Mouse (Mus musculus): ENCODE measurements around the gene Ttc7b. TPM values are rescaled to one million over a fixed set of nuclear protein-coding genes. Genes with fewer than 3 reads are reported as not detected.

The Ttc7b gene
- polyA plus RNA-seq, 1 experiment, result 18.2 TPM

DNA sequence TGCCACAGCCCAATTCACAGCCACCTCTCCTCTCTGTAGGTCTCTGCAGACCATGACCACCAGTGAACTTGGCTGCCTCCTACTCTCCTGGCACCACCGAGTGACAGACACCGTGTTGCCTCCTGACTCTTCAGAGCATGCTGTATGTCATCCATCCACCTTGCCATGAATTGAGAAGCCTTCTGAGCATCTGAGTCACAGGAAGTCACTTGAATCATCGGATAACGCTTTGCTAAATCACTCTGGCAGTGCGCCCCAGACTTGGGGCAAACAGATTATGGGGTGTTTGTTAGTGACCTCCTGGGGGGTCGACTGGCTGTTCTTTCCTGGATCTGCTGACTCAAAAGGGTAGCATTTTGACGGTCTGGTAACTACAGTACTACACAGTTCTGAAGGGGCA is 166.7 kb downstream of the Ttc7b start:
- H3K36me3 ChIP-seq (ENCODE audit: control insufficient read depth, insufficient read depth), result peaks cover 10% of the 10 kb centered on the region
- no peaks in the 10 kb centered on the region for H3K79me2 ChIP-seq (ENCODE audit: control insufficient read depth, insufficient read depth)
- H3K4me2 ChIP-seq (ENCODE audit: low read depth), result peak overlapping the region; percentile 25
- no peaks in the 10 kb centered on the region for H3K27me3 ChIP-seq (ENCODE audit: control insufficient read depth, insufficient read depth, insufficient read length)
- no peak overlapping the region for H3K4me3 ChIP-seq
- TF ChIP-seq REST (IDR thresholded peaks at IDR 0.05; ENCODE audit: insufficient read depth, insufficient read length) (no peak), TCF3 (IDR thresholded peaks at IDR 0.05; ENCODE audit: insufficient read length, low read depth) (no peak), CEBPB (IDR thresholded peaks at IDR 0.05; ENCODE audit: insufficient read depth, poor library complexity, severe bottlenecking) (no peak), POLR2A (IDR thresholded peaks at IDR 0.05; ENCODE audit: insufficient read length, low read depth) (no peak)
- H3ac ChIP-seq (ENCODE audit: control insufficient read depth, insufficient read length), result no peak overlapping the region

DNA sequence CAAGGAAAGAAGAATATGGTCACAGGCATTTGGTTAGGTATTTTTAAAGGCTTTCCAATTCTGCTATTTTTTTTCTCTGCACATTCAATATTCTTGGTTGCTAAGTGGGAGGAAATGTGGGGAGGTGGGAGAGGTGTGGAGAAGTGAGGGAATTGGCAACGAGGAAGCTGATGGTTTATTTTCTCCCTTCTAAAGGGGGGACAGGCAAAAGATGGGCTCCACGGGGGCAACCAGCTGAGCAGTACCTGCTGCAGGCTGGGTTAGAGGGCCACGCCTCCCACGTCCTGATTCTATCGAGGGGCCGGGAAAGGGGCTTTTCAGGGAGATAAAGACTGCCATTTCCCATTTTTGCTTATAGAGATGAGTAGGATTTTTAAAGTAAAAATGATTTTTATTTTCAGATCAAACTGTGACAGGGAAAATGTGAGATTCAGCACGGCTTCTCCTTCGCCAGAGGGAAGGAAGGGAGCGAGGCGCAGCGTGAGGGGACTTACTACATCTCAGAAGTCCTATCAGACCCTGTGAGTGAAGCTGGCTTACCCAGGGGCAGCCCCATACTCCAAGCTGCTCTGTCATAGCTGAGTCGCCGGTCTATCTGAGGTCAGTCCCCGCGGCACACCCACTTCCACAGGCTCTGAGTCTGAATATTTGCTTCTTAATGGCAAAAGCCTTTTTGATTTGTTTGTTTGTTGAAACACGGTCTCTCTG is 167.4 kb downstream of the Ttc7b start:
- H3ac ChIP-seq (ENCODE audit: control insufficient read depth, insufficient read length), result no peak overlapping the region
- H3K4me3 ChIP-seq, result no peak overlapping the region
- peaks cover 10% of the 10 kb centered on the region for H3K36me3 ChIP-seq (ENCODE audit: control insufficient read depth, insufficient read depth)
- no peak overlapping the region for H3K4me2 ChIP-seq (ENCODE audit: low read depth)
- H3K27me3 ChIP-seq (ENCODE audit: control insufficient read depth, insufficient read depth, insufficient read length), result no peaks in the 10 kb centered on the region
- no peaks in the 10 kb centered on the region for H3K79me2 ChIP-seq (ENCODE audit: control insufficient read depth, insufficient read depth)
- TF ChIP-seq MYOG (IDR thresholded peaks at IDR 0.05; ENCODE audit: control insufficient read depth in 1 of 3, insufficient read depth in 1 of 3, insufficient read length in 2 of 3, low read depth in 2 of 3) (no peak), REST (IDR thresholded peaks at IDR 0.05; ENCODE audit: insufficient read depth, insufficient read length) (no peak), TCF3 (IDR thresholded peaks at IDR 0.05; ENCODE audit: insufficient read length, low read depth) (no peak), E2F4 (IDR thresholded peaks at IDR 0.05; ENCODE audit: insufficient read depth) (no peak), POLR2AphosphoS2 (IDR thresholded peaks at IDR 0.05; ENCODE audit: insufficient read length, low read depth) (no peak), POLR2A (IDR thresholded peaks at IDR 0.05; ENCODE audit: insufficient read length, low read depth) (no peak)

DNA sequence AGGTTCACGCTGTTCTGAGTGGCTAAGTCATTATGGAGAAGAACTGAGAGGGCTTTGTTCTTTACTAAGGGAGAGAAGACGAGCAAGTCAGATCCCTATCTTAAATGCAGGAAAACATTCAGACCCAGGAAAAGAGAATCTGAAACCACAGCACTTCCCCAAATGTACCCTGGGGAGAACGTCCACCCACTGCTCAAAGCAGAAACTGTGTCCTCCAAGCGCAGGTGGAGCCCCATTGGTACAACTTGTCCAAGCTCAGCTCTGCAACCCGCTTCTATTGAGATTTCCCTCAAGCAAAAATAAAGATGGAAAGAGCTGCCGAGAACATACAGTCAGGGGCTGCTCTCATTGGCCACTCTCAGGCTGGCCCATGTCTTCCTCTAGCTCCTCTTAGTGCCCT is 168.5 kb downstream of the Ttc7b start:
- H3ac ChIP-seq (ENCODE audit: control insufficient read depth, insufficient read length), result no peak overlapping the region
- H3K79me2 ChIP-seq (ENCODE audit: control insufficient read depth, insufficient read depth), result no peaks in the 10 kb centered on the region
- no peak overlapping the region for H3K4me2 ChIP-seq (ENCODE audit: low read depth)
- H3K36me3 ChIP-seq (ENCODE audit: control insufficient read depth, insufficient read depth), result peaks cover 10% of the 10 kb centered on the region
- TF ChIP-seq USF1 (IDR thresholded peaks at IDR 0.05; ENCODE audit: low read depth) (no peak), MYOD1 (IDR thresholded peaks at IDR 0.05; ENCODE audit: control insufficient read depth in 1 of 3, insufficient read length in 2 of 3, low read depth in 2 of 3) (no peak), SRF (IDR thresholded peaks at IDR 0.05; ENCODE audit: control insufficient read depth, insufficient read length, low read depth) (no peak), REST (IDR thresholded peaks at IDR 0.05; ENCODE audit: insufficient read depth, insufficient read length) (no peak), MAX (IDR thresholded peaks at IDR 0.05; ENCODE audit: low read depth) (no peak), POLR2A (IDR thresholded peaks at IDR 0.05; ENCODE audit: insufficient read length, low read depth) (no peak), E2F4 (IDR thresholded peaks at IDR 0.05; ENCODE audit: insufficient read depth) (no peak), TCF12 (IDR thresholded peaks at IDR 0.05; ENCODE audit: insufficient read depth, poor library complexity, severe bottlenecking) (no peak), MYOG (IDR thresholded peaks at IDR 0.05; ENCODE audit: control insufficient read depth in 1 of 3, insufficient read depth in 1 of 3, insufficient read length in 2 of 3, low read depth in 2 of 3) (no peak), CEBPB (IDR thresholded peaks at IDR 0.05; ENCODE audit: insufficient read depth, poor library complexity, severe bottlenecking) (no peak), TCF3 (IDR thresholded peaks at IDR 0.05; ENCODE audit: insufficient read length, low read depth) (no peak), POLR2AphosphoS2 (IDR thresholded peaks at IDR 0.05; ENCODE audit: insufficient read length, low read depth) (no peak)
- H3K4me3 ChIP-seq, result no peak overlapping the region
- no peaks in the 10 kb centered on the region for H3K27me3 ChIP-seq (ENCODE audit: control insufficient read depth, insufficient read depth, insufficient read length)

DNA sequence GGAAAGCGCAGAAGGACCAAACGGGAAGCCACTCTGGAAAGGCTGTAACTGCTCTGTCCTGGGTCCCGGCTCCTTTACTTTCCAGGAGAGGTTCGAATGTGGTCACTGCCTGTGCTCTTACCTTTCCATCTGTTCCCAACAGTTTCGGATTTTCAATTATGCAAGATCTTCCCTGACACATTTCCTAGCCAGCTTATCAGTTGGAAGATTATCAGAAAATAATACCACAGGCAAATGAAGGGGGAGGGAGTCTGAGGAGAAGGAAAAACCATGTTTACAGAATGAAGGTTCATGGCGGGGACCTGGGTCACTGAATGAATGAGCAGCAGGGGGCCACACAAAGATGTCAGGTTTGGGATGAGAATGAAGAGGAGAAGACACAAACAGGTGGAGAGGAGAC is 177.1 kb downstream of the Ttc7b start:
- Histone ChIP-seq H3K4me3 (no peak overlapping the region), H3K27me3 (ENCODE audit: control insufficient read depth, insufficient read depth, insufficient read length) (no peaks in the 10 kb centered on the region), H3ac (ENCODE audit: control insufficient read depth, insufficient read length) (no peak overlapping the region), H3K79me2 (ENCODE audit: control insufficient read depth, insufficient read depth) (no peaks in the 10 kb centered on the region), H3K4me2 (ENCODE audit: low read depth) (no peak overlapping the region), H3K36me3 (ENCODE audit: control insufficient read depth, insufficient read depth) (peaks cover 4% of the 10 kb centered on the region)
- TF ChIP-seq E2F4 (IDR thresholded peaks at IDR 0.05; ENCODE audit: insufficient read depth) (no peak), MAX (IDR thresholded peaks at IDR 0.05; ENCODE audit: low read depth) (no peak), USF1 (IDR thresholded peaks at IDR 0.05; ENCODE audit: low read depth) (no peak), CEBPB (IDR thresholded peaks at IDR 0.05; ENCODE audit: insufficient read depth, poor library complexity, severe bottlenecking) (no peak), MYOG (IDR thresholded peaks at IDR 0.05; ENCODE audit: control insufficient read depth in 1 of 3, insufficient read depth in 1 of 3, insufficient read length in 2 of 3, low read depth in 2 of 3) (no peak), SRF (IDR thresholded peaks at IDR 0.05; ENCODE audit: control insufficient read depth, insufficient read length, low read depth) (no peak), REST (IDR thresholded peaks at IDR 0.05; ENCODE audit: insufficient read depth, insufficient read length) (no peak), TCF12 (IDR thresholded peaks at IDR 0.05; ENCODE audit: insufficient read depth, poor library complexity, severe bottlenecking) (no peak), POLR2A (IDR thresholded peaks at IDR 0.05; ENCODE audit: insufficient read length, low read depth) (no peak), POLR2AphosphoS2 (IDR thresholded peaks at IDR 0.05; ENCODE audit: insufficient read length, low read depth) (no peak), MYOD1 (IDR thresholded peaks at IDR 0.05; ENCODE audit: control insufficient read depth in 1 of 3, insufficient read length in 2 of 3, low read depth in 2 of 3) (no peak), TCF3 (IDR thresholded peaks at IDR 0.05; ENCODE audit: insufficient read length, low read depth) (no peak)

GRCm38 (mm10) chr12:100341614-100342013 is 179.0 kb downstream of the Ttc7b start:
- no peaks in the 10 kb centered on the region for H3K79me2 ChIP-seq (ENCODE audit: control insufficient read depth, insufficient read depth)
- TF ChIP-seq POLR2A (IDR thresholded peaks at IDR 0.05; ENCODE audit: insufficient read length, low read depth) (no peak), CEBPB (IDR thresholded peaks at IDR 0.05; ENCODE audit: insufficient read depth, poor library complexity, severe bottlenecking) (no peak), E2F4 (IDR thresholded peaks at IDR 0.05; ENCODE audit: insufficient read depth) (no peak), MAX (IDR thresholded peaks at IDR 0.05; ENCODE audit: low read depth) (no peak), REST (IDR thresholded peaks at IDR 0.05; ENCODE audit: insufficient read depth, insufficient read length) (no peak), MYOG (IDR thresholded peaks at IDR 0.05; ENCODE audit: control insufficient read depth in 1 of 3, insufficient read depth in 1 of 3, insufficient read length in 2 of 3, low read depth in 2 of 3) (no peak), MYOD1 (IDR thresholded peaks at IDR 0.05; ENCODE audit: control insufficient read depth in 1 of 3, insufficient read length in 2 of 3, low read depth in 2 of 3) (no peak)
- H3K36me3 ChIP-seq (ENCODE audit: control insufficient read depth, insufficient read depth), result peaks cover 4% of the 10 kb centered on the region

More at GRCm38 (mm10) chr12:100341614-100342013, 179.0 kb downstream of the Ttc7b start:
- Histone ChIP-seq H3ac (ENCODE audit: control insufficient read depth, insufficient read length) (no peak overlapping the region), H3K27me3 (ENCODE audit: control insufficient read depth, insufficient read depth, insufficient read length) (no peaks in the 10 kb centered on the region), H3K4me2 (ENCODE audit: low read depth) (no peak overlapping the region), H3K4me3 (no peak overlapping the region)
